Mouse (Mus musculus): Measurements from ENCODE around the gene Tacr2.
A peak's percentile ranks its signal among the peaks of the same experiment; 100 is the strongest.

- TF ChIP-seq CTCF (IDR thresholded peaks at IDR 0.05; ENCODE audit: low read depth, low read length) = peak; percentile 19; the same call in 1 of the 2 replicates
- TF ChIP-seq GATA1 (IDR thresholded peaks at IDR 0.05; ENCODE audit: borderline replicate concordance, low read length) = no peak
- TF ChIP-seq TAL1 (conservative IDR thresholded peaks at IDR 0.05; ENCODE audit: low read depth, low read length) = no peak
- no peak for TF ChIP-seq POLR2AphosphoS5 (IDR thresholded peaks at IDR 0.05; ENCODE audit: insufficient replicate concordance, low read depth, low read length)
- TF ChIP-seq GATA2 (IDR thresholded peaks at IDR 0.05; ENCODE audit: borderline replicate concordance, low read depth, low read length) = no peak
Observed at GRCm38 (mm10) chr10:62261115-62261886, 9.1 kb downstream of the Tacr2 start.
